Mouse (Mus musculus): ENCODE measurements around the gene Rsph3b.

DNA sequence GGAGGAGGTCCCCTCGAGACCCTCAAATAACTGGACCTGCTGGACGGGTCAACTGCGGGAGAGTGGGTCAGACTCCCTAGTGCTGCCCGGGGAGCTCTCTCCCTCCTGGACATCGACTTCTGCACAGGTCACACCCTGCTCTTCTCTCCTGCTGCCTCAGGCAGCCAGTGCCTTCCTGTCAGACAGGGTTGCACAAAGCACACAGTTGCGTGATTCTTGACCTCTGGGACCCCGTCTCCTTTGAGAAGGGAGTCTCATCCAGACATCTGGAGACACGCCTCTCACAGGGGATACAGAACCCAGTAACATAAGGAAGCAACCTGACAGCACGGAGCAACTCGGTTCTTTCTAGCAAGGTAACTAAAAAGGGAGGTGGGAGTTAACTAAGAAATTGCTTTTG lies 55.1 kb downstream of the Rsph3b start:
- TF ChIP-seq POLR2A (IDR thresholded peaks at IDR 0.05; ENCODE audit: low read depth, low read length) (no peak), CTCF (IDR thresholded peaks at IDR 0.05; ENCODE audit: extremely low read depth, insufficient read depth, insufficient read length, insufficient replicate concordance) (no peak)
